8 mouse cellular contexts compared by ENCODE assay signal in genomic region chr14:121422664-121423340, GRCm38 (mm10). TPM values are rescaled to one million over a fixed set of nuclear protein-coding genes. Genes with fewer than 3 reads are reported as not detected.
DNase-seq lines count a peak whose midpoint lies in the region; ATAC-seq and TF ChIP-seq lines count a peak whose summit lies in the region.

No protein-coding gene starts in this region.

- H3K4me2 ChIP-seq in liver, embryonic 12.5 days, result peak overlapping the region; percentile 60

- H3K4me3 ChIP-seq in gastrocnemius, adult 2 months, result no peak overlapping the region
- H3K4me3 ChIP-seq in heart, adult 2 months, result peak overlapping the region; percentile 18; the same call in 1 of the 2 replicates
- H3K4me3 ChIP-seq in liver, embryonic 12.5 days, result peak overlapping the region; percentile 20
- H3K4me3 ChIP-seq in small intestine, adult 2 months (ENCODE audit: low read depth, low read length), result no peak overlapping the region
- no peak overlapping the region for H3K4me3 ChIP-seq in hindbrain, embryonic 10.5 days

- peaks cover 13% of the 10 kb centered on the region for H3K4me1 ChIP-seq in heart, adult 2 months (ENCODE audit: control insufficient read depth, insufficient read depth, low read length)
- H3K4me1 ChIP-seq in liver, embryonic 12.5 days, result peaks cover 34% of the 10 kb centered on the region
- peaks cover 27% of the 10 kb centered on the region; the same call in 1 of the 2 replicates for H3K4me1 ChIP-seq in small intestine, adult 2 months (ENCODE audit: control insufficient read depth, insufficient read depth, insufficient read length, low read length)
- no peaks in the 10 kb centered on the region for H3K4me1 ChIP-seq in hindbrain, embryonic 10.5 days (replicated peaks)

- peak overlapping the region; percentile 59 for H3K9ac ChIP-seq in heart, adult 2 months (ENCODE audit: low read depth, low read length)
- H3K9ac ChIP-seq in liver, embryonic 12.5 days, result peak overlapping the region; percentile 49

- peak overlapping the region; percentile 64 for H3K27ac ChIP-seq in gastrocnemius, adult 2 months
- H3K27ac ChIP-seq in heart, adult 2 months, result peak overlapping the region; percentile 94
- H3K27ac ChIP-seq in liver, embryonic 12.5 days, result peak overlapping the region; percentile 91
- H3K27ac ChIP-seq in small intestine, adult 2 months (ENCODE audit: insufficient read depth, low read depth, low read length), result peak overlapping the region; percentile 95
- no peak overlapping the region for H3K27ac ChIP-seq in hindbrain, embryonic 10.5 days

- DNase-seq in gastrocnemius, adult 2 months, result no peak
- DNase-seq in gastrocnemius, adult 8-10 months (ENCODE audit: low spot score in 2 of 2), result no peak
- peak in 1 of 2 experiments; percentile 75 for DNase-seq in heart, adult 2 months
- no peak for DNase-seq in hindbrain, embryonic 10.5 days (ENCODE audit: low spot score)
- no peak for DNase-seq in ovary, postnatal 36 days (ENCODE audit: low spot score)
- no peak for DNase-seq in right cerebral cortex, postnatal 25 days

- no peaks in the 10 kb centered on the region for H3K27me3 ChIP-seq in heart, adult 2 months (ENCODE audit: control insufficient read depth, insufficient read depth, low read length)
- no peaks in the 10 kb centered on the region for H3K27me3 ChIP-seq in liver, embryonic 12.5 days (replicated peaks)
- H3K27me3 ChIP-seq in small intestine, adult 2 months (ENCODE audit: control insufficient read depth, insufficient read depth, low read length), result no peaks in the 10 kb centered on the region
- no peaks in the 10 kb centered on the region for H3K27me3 ChIP-seq in hindbrain, embryonic 10.5 days (ENCODE audit: insufficient read depth, poor library complexity, severe bottlenecking)

- H3K36me3 ChIP-seq in heart, adult 2 months (ENCODE audit: control insufficient read depth, insufficient read depth, low read length), result peaks cover 11% of the 10 kb centered on the region
- no peaks in the 10 kb centered on the region for H3K36me3 ChIP-seq in liver, embryonic 12.5 days
- H3K36me3 ChIP-seq in small intestine, adult 2 months (ENCODE audit: control insufficient read depth, insufficient read depth, low read length), result no peaks in the 10 kb centered on the region
- H3K36me3 ChIP-seq in hindbrain, embryonic 10.5 days, result no peaks in the 10 kb centered on the region

- TF ChIP-seq CTCF in gastrocnemius, adult 2 months (IDR thresholded peaks at IDR 0.05), result no peak
- TF ChIP-seq CTCF in heart, adult 2 months (IDR thresholded peaks at IDR 0.05), result no peak
- no peak for TF ChIP-seq CTCF in small intestine, adult 2 months (IDR thresholded peaks at IDR 0.05; ENCODE audit: extremely low read depth, insufficient read length, insufficient replicate concordance, low read depth, low read length)

- intact Hi-C loops in gastrocnemius, adult 2 months (cut with DNase I), result no loop called here
- intact Hi-C loops in heart, adult 2 months (cut with DNase I), result loop anchor here (1.0 kb wide), 1 partner anchor 44 kb away; no protein-coding TSS in a partner anchor

- 0 out of 2 replicates have a peak, but pooled peaks cover 6% of the 10 kb centered on the region for H3K9me3 ChIP-seq in liver, embryonic 12.5 days (replicated peaks)
- peaks cover 7% of the 10 kb centered on the region; the same call in 1 of the 2 replicates for H3K9me3 ChIP-seq in hindbrain, embryonic 10.5 days

- H3K79me2 ChIP-seq in heart, adult 2 months (replicated peaks; ENCODE audit: control insufficient read depth, insufficient read depth, low read length), result no peaks in the 10 kb centered on the region

- TF ChIP-seq EP300 in heart, adult 2 months (IDR thresholded peaks at IDR 0.05; ENCODE audit: insufficient read depth, low read depth, low read length), result 0 out of 2 replicates have a peak, but pooled peaks have one; percentile 76

- ATAC-seq in liver, embryonic 12.5 days, result peak; percentile 98

- peak; percentile 61 for TF ChIP-seq POLR2A in heart, adult 2 months (IDR thresholded peaks at IDR 0.05; ENCODE audit: insufficient read depth, low read depth, low read length)
- TF ChIP-seq POLR2A in small intestine, adult 2 months (IDR thresholded peaks at IDR 0.05; ENCODE audit: low read depth, low read length), result no peak

- WGBS in heart, adult 2 months, result 12% methylated on average over 4 of the region's 4 CpGs
- 9% methylated on average over 4 of the region's 4 CpGs for WGBS in liver, embryonic 12.5 days (ENCODE audit: insufficient replicate concordance)
- WGBS in small intestine, adult 2 months, result 7% methylated on average over 4 of the region's 4 CpGs
- WGBS in hindbrain, embryonic 10.5 days, result 69% methylated on average over 4 of the region's 4 CpGs

RNA-seq across cellular contexts. Expression of gene Stk24, which starts 43.0 kb away (rescaled TPM):
- total RNA-seq in gastrocnemius, adult 2 months (2021), result 10 to 100 TPM; 29.7 to 40.0 TPM
- 10 to 100 TPM; 25.2 to 34.5 (median 31.9) TPM for total RNA-seq in gastrocnemius, adult 8-10 months (2022)
- 10 to 100 TPM; 70.2 to 75.6 TPM for total RNA-seq in heart, adult 2 months (2021)
- 21.4 and 38.8 TPM in 2 replicates for polyA plus RNA-seq in heart, adult 2 months (2012; rRNA removed)
- polyA plus RNA-seq in liver, embryonic 12.5 days (2016; fragmentation: Nextera tagmentation; extraction: Ambion mirVana), result 56.8 and 62.0 TPM in 2 replicates
- 20.4 and 35.4 TPM in 2 replicates for polyA plus RNA-seq in small intestine, adult 2 months (2012; rRNA removed)
- polyA plus RNA-seq in hindbrain, embryonic 10.5 days (2016; fragmentation: Nextera tagmentation; extraction: Ambion mirVana), result 32.8 and 36.2 TPM in 2 replicates

Comparison
In these comparisons a context has a peak if more than half of its experiments do, and no peak if none do; other contexts are left out.
1. H3K4me3 ChIP-seq: peak in heart, adult 2 months (single experiment) and liver, embryonic 12.5 days (single experiment); none in gastrocnemius, adult 2 months (single experiment), small intestine, adult 2 months (single experiment) and hindbrain, embryonic 10.5 days (single experiment).